Mouse (Mus musculus) liver, postnatal 0 days (tissue): Measurements from ENCODE around the gene Tfrc.

Experiments
- CTCF ChIP-seq: sonication (generic); IDR thresholded peaks from 2 replicates; pipeline ENCODE4 v1.5.1; 2016; ENCODE audit warnings: antibody characterized with exemption, low read depth
- EP300 ChIP-seq: IDR thresholded peaks from 2 replicates; pipeline ENCODE4 v1.6.1; 2016; ENCODE audit warnings: antibody characterized with exemption, low read depth, mild to moderate bottlenecking

- TF ChIP-seq CTCF (peak; percentile 25), EP300 (no peak)
Observed at GRCm38 (mm10) chr16:32613269-32613834, 4.6 kb downstream of the Tfrc start.
